Mouse (Mus musculus): ENCODE measurements around the gene Actb.

GRCm38 (mm10) chr5:142940393-142940792 is 33.8 kb upstream of the Actb start:
- peak; percentile 61 for TF ChIP-seq CTCF (IDR thresholded peaks at IDR 0.05)
- TF ChIP-seq EP300 (IDR thresholded peaks at IDR 0.05): no peak

Data from lung, postnatal 0 days (tissue).